Mouse (Mus musculus) limb, embryonic 10.5 days (tissue): ENCODE results near the gene Olfr1371. TPM values are rescaled to one million over a fixed set of nuclear protein-coding genes. Genes with fewer than 3 reads are reported as not detected.
A peak's percentile ranks its signal among the peaks of the same experiment; 100 is the strongest.
"Not testable (repeated sequence)": the region's sequence is repeated elsewhere in the genome, so short reads cannot be mapped to it uniquely, and the experiment has no call there.

ENCODE experiments used
- DNase-seq: peaks from one replicate; pipeline ENCODE4 v3.0.0-alpha.2; 2017; ENCODE audit warnings: low spot score
- H3K27ac ChIP-seq: fragments of 300-500 bp; sonication (generic); 2 replicates; pipeline ENCODE4 v1.5.1; 2016; ENCODE audit warnings: mild to moderate bottlenecking
- H3K27me3 ChIP-seq: fragments of 300-500 bp; sonication (generic); 2 replicates; pipeline ENCODE4 v1.6.1; 2016; ENCODE audit warnings: low read depth, mild to moderate bottlenecking; ENCODE audit not compliant: poor library complexity, severe bottlenecking
- H3K36me3 ChIP-seq: fragments of 300-500 bp; sonication (generic); 2 replicates; pipeline ENCODE4 v1.6.1; 2016; ENCODE audit warnings: mild to moderate bottlenecking, moderate library complexity
- H3K4me1 ChIP-seq: fragments of 300-500 bp; sonication (generic); 2 replicates; pipeline ENCODE4 v1.6.1; 2016
- H3K4me3 ChIP-seq: fragments of 300-500 bp; sonication (generic); 2 replicates; pipeline ENCODE4 v1.5.1; 2016; ENCODE audit warnings: mild to moderate bottlenecking, moderate library complexity
- H3K9me3 ChIP-seq: fragments of 300-500 bp; sonication (generic); replicated peaks from 2 replicates; pipeline ENCODE4 v1.6.1; 2016; ENCODE audit warnings: mild to moderate bottlenecking
- WGBS: fragments of 180-500 bp; shearing (Covaris S2); methylation state at CpG from one replicate; pipeline ENCODE4 v1.1.7; 2016; 5-methylcytosine and 5-hydroxymethylcytosine counted together
- polyA plus RNA-seq: library from polyadenylated mRNA; unstranded; fragments of >200 nt; fragmentation: Nextera tagmentation; extraction: Ambion mirVana; gene quantifications from 2 replicates; pipeline ENCODE4 v1.2.1, GENCODE M21; 2016

The Olfr1371 gene
- polyA plus RNA-seq, 1 experiment from 2014 or later, result not detected

GRCm38 (mm10) chr11:52220282-52220681 lies 6.5 kb upstream of the Olfr1371 start:
- peaks cover 14% of the 10 kb centered on the region; the same call in 1 of the 2 replicates for H3K27me3 ChIP-seq
- H3K4me1 ChIP-seq, result peaks cover 6% of the 10 kb centered on the region; the same call in 1 of the 2 replicates
- 10% methylated on average over 4 of the region's 4 CpGs for WGBS
- H3K27ac ChIP-seq, result no peak overlapping the region
- H3K36me3 ChIP-seq, result no peaks in the 10 kb centered on the region
- DNase-seq, result peak; percentile 75
- no peaks in the 10 kb centered on the region for H3K9me3 ChIP-seq
- no peak overlapping the region for H3K4me3 ChIP-seq

DNA sequence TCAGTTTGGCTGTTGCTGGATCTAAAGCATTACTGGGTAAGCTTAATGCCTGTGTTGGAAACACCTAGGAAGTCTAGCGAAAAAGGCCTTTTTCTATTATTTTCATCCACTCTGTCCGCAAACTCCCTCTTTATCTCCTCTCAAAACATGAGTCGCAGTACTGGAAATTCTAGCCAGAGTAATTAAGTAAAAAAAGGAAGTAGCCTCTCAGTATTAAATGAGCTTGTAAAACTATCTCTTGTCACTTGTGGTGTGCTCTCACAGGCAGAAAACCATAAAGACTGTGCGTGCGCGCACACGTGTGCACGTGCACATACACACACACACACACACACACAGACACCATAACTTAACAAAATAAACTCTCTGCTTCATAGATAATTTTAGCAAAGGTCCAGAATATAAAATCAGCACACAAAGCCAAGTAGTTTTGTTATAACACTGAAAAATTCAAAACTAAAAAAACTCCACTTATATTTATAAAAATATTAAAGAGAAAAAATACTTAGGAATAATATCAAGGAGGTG lies 17.2 kb downstream of the Olfr1371 start:
- H3K4me1 ChIP-seq, H3K27me3 ChIP-seq, H3K9me3 ChIP-seq, DNase-seq, H3K27ac ChIP-seq, H3K4me3 ChIP-seq, H3K36me3 ChIP-seq: not testable (repeated sequence)
- 91% methylated on average over 8 of the region's 8 CpGs for WGBS

- WGBS, result 90% methylated on average over 4 of the region's 4 CpGs
- not testable (repeated sequence) for H3K4me1 ChIP-seq, H3K4me3 ChIP-seq, H3K27ac ChIP-seq, H3K9me3 ChIP-seq, H3K27me3 ChIP-seq, DNase-seq, H3K36me3 ChIP-seq
Measured at GRCm38 (mm10) chr11:52180651-52181050, 33.1 kb downstream of the Olfr1371 start.

DNA sequence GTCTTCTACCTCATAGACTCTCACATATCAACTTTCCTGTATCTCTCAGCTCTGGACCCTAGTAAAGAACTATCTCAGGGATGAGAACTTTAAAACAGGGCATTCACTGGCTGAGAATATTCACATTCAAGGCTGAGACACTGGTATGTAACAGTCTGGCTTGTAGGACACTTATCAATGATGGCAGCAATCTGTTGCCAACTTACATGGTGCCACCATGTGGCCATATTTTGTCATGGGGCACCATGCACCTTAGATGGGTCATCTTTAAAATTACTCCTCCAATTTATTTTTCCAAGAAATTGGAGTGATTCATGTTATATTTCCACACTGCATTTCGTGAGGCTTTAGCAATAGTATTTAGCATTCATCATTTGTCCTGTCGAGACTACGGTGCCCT lies 33.9 kb downstream of the Olfr1371 start:
- H3K4me3 ChIP-seq, H3K9me3 ChIP-seq, H3K27me3 ChIP-seq, H3K4me1 ChIP-seq, H3K36me3 ChIP-seq, DNase-seq, H3K27ac ChIP-seq: not testable (repeated sequence)
- WGBS, result 77% methylated on average over 2 of the region's 3 CpGs

GRCm38 (mm10) chr11:52168461-52168860 lies 45.3 kb downstream of the Olfr1371 start:
- no peak overlapping the region for H3K27ac ChIP-seq
- peaks cover 75% of the 10 kb centered on the region for H3K27me3 ChIP-seq
- no peaks in the 10 kb centered on the region for H3K36me3 ChIP-seq
- peak overlapping the region; percentile 53 for H3K4me3 ChIP-seq
- WGBS, result 25% methylated on average over 12 of the region's 12 CpGs
- H3K4me1 ChIP-seq, result peaks cover 17% of the 10 kb centered on the region
- DNase-seq, result peak; percentile 32
- no peaks in the 10 kb centered on the region for H3K9me3 ChIP-seq

GRCm38 (mm10) chr11:52167901-52168302 lies 45.9 kb downstream of the Olfr1371 start:
- DNase-seq, result peak; percentile 60
- not testable (repeated sequence) for H3K9me3 ChIP-seq, H3K27ac ChIP-seq, H3K36me3 ChIP-seq
- H3K27me3 ChIP-seq, result peaks cover 80% of the 10 kb centered on the region
- H3K4me3 ChIP-seq, result peak overlapping the region; percentile 53
- H3K4me1 ChIP-seq, result peaks cover 17% of the 10 kb centered on the region
- WGBS, result 1% methylated on average over 35 of the region's 42 CpGs

- Histone ChIP-seq H3K27me3 (peaks cover 80% of the 10 kb centered on the region), H3K9me3 (no peaks in the 10 kb centered on the region), H3K4me1 (peaks cover 17% of the 10 kb centered on the region), H3K36me3 (no peaks in the 10 kb centered on the region), H3K27ac (no peak overlapping the region), H3K4me3 (no peak overlapping the region)
- DNase-seq, result peak; percentile 54
- 2% methylated on average over 21 of the region's 21 CpGs for WGBS
Measured at GRCm38 (mm10) chr11:52167126-52167525, 46.7 kb downstream of the Olfr1371 start.

DNA sequence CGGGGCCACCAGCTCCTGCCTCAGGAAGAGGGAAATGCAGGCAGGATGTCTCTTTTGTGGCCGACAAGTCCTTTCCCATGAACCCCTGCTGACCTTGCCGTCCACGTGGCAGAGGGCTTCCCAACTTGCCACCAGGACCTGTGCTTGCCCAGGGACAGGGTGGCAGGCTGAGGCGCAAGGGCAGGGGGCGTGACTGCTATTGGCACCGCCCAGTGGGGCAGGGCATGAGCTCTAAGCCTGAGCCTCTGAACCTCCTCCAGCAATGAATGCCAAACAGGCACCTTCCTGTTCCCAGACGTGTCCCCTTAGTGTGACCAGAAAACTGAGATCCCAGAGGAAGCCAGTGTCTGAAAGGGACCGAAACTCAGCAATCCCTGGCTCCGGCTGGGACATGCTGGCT lies 49.9 kb downstream of the Olfr1371 start:
- no peaks in the 10 kb centered on the region for H3K36me3 ChIP-seq
- H3K27ac ChIP-seq, result no peak overlapping the region
- H3K4me3 ChIP-seq, result no peak overlapping the region
- 40% methylated on average over 10 of the region's 10 CpGs for WGBS
- peaks cover 54% of the 10 kb centered on the region for H3K27me3 ChIP-seq
- no peak for DNase-seq
- peaks cover 17% of the 10 kb centered on the region for H3K4me1 ChIP-seq
- H3K9me3 ChIP-seq, result no peaks in the 10 kb centered on the region

Other genes with a start within 250 kb of the Olfr1371 start
- 132 and 141 TPM in 2 replicates for gene Cdkn2aipnl, start 246.3 kb downstream of the Olfr1371 start, polyA plus RNA-seq
- 213 and 227 TPM in 2 replicates for gene Ube2b, start 213.2 kb downstream of the Olfr1371 start, polyA plus RNA-seq
- gene Cdkl3, start 209.8 kb downstream of the Olfr1371 start, polyA plus RNA-seq, result 11.7 and 11.8 TPM in 2 replicates
- gene Ppp2ca, start 115.3 kb downstream of the Olfr1371 start, polyA plus RNA-seq, result 89.8 and 92.2 TPM in 2 replicates
- not detected in 2 replicates for gene Olfr1373, start 68.5 kb downstream of the Olfr1371 start, polyA plus RNA-seq
- 876 and 900 TPM in 2 replicates for gene Skp1a, start 18.0 kb upstream of the Olfr1371 start, polyA plus RNA-seq
- 24.4 and 41.7 TPM in 2 replicates for gene Tcf7, start 69.0 kb upstream of the Olfr1371 start, polyA plus RNA-seq
- 203 and 211 TPM in 2 replicates for gene Vdac1, start 146.9 kb upstream of the Olfr1371 start, polyA plus RNA-seq
- 157 and 163 TPM in 2 replicates for gene 9530068E07Rik, start 182.4 kb upstream of the Olfr1371 start, polyA plus RNA-seq